Mouse (Mus musculus): ENCODE measurements around the gene Il17rb. TPM values are rescaled to one million over a fixed set of nuclear protein-coding genes. Genes with fewer than 3 reads are reported as not detected.

The Il17rb gene
- polyA plus RNA-seq, 1 experiment, result not detected

GRCm38 (mm10) chr14:30018463-30018801 is 9.7 kb upstream of the Il17rb start:
- no peak overlapping the region for H3K4me3 ChIP-seq (ENCODE audit: insufficient read depth, low read length)
- H3K27ac ChIP-seq (ENCODE audit: insufficient read depth, low read length), result no peak overlapping the region
- no peaks in the 10 kb centered on the region for H3K4me1 ChIP-seq (ENCODE audit: control insufficient read depth, insufficient read depth, low read length)
- no peak for TF ChIP-seq CTCF (IDR thresholded peaks at IDR 0.05; ENCODE audit: borderline replicate concordance, insufficient read depth, low read length)
- TF ChIP-seq POLR2A (IDR thresholded peaks at IDR 0.05; ENCODE audit: low read depth, low read length), result no peak

GRCm38 (mm10) chr14:30017794-30018462 is 9.2 kb upstream of the Il17rb start:
- TF ChIP-seq POLR2A (IDR thresholded peaks at IDR 0.05; ENCODE audit: low read depth, low read length) (no peak), CTCF (IDR thresholded peaks at IDR 0.05; ENCODE audit: borderline replicate concordance, insufficient read depth, low read length) (no peak)
- Histone ChIP-seq H3K4me1 (ENCODE audit: control insufficient read depth, insufficient read depth, low read length) (no peaks in the 10 kb centered on the region), H3K27ac (ENCODE audit: insufficient read depth, low read length) (no peak overlapping the region), H3K4me3 (ENCODE audit: insufficient read depth, low read length) (no peak overlapping the region)

- Histone ChIP-seq H3K4me3 (ENCODE audit: insufficient read depth, low read length) (no peak overlapping the region), H3K4me1 (ENCODE audit: control insufficient read depth, insufficient read depth, low read length) (no peaks in the 10 kb centered on the region), H3K27ac (ENCODE audit: insufficient read depth, low read length) (no peak overlapping the region)
- TF ChIP-seq POLR2A (IDR thresholded peaks at IDR 0.05; ENCODE audit: low read depth, low read length), result no peak
- no peak for TF ChIP-seq CTCF (IDR thresholded peaks at IDR 0.05; ENCODE audit: borderline replicate concordance, insufficient read depth, low read length)
Observed at GRCm38 (mm10) chr14:30016666-30017065, 8.0 kb upstream of the Il17rb start.

GRCm38 (mm10) chr14:30015008-30015407 is 6.3 kb upstream of the Il17rb start:
- H3K27ac ChIP-seq (ENCODE audit: insufficient read depth, low read length), result no peak overlapping the region
- TF ChIP-seq POLR2A (IDR thresholded peaks at IDR 0.05; ENCODE audit: low read depth, low read length), result no peak
- no peak for TF ChIP-seq CTCF (IDR thresholded peaks at IDR 0.05; ENCODE audit: borderline replicate concordance, insufficient read depth, low read length)
- no peak overlapping the region for H3K4me3 ChIP-seq (ENCODE audit: insufficient read depth, low read length)
- H3K4me1 ChIP-seq (ENCODE audit: control insufficient read depth, insufficient read depth, low read length), result no peaks in the 10 kb centered on the region

GRCm38 (mm10) chr14:30014487-30014886 is 5.8 kb upstream of the Il17rb start:
- Histone ChIP-seq H3K4me3 (ENCODE audit: insufficient read depth, low read length) (no peak overlapping the region), H3K4me1 (ENCODE audit: control insufficient read depth, insufficient read depth, low read length) (no peaks in the 10 kb centered on the region), H3K27ac (ENCODE audit: insufficient read depth, low read length) (no peak overlapping the region)
- TF ChIP-seq CTCF (IDR thresholded peaks at IDR 0.05; ENCODE audit: borderline replicate concordance, insufficient read depth, low read length) (no peak), POLR2A (IDR thresholded peaks at IDR 0.05; ENCODE audit: low read depth, low read length) (no peak)

- TF ChIP-seq CTCF (IDR thresholded peaks at IDR 0.05; ENCODE audit: borderline replicate concordance, insufficient read depth, low read length) (no peak), POLR2A (IDR thresholded peaks at IDR 0.05; ENCODE audit: low read depth, low read length) (no peak)
- H3K4me3 ChIP-seq (ENCODE audit: insufficient read depth, low read length), result no peak overlapping the region
- no peak overlapping the region for H3K27ac ChIP-seq (ENCODE audit: insufficient read depth, low read length)
- no peaks in the 10 kb centered on the region for H3K4me1 ChIP-seq (ENCODE audit: control insufficient read depth, insufficient read depth, low read length)
Observed at GRCm38 (mm10) chr14:30011886-30012560, 3.3 kb upstream of the Il17rb start.

GRCm38 (mm10) chr14:30009864-30010560 is 1.3 kb upstream of the Il17rb start:
- Histone ChIP-seq H3K4me3 (ENCODE audit: insufficient read depth, low read length) (no peak overlapping the region), H3K4me1 (ENCODE audit: control insufficient read depth, insufficient read depth, low read length) (no peaks in the 10 kb centered on the region), H3K27ac (ENCODE audit: insufficient read depth, low read length) (no peak overlapping the region)
- TF ChIP-seq POLR2A (IDR thresholded peaks at IDR 0.05; ENCODE audit: low read depth, low read length) (no peak), CTCF (IDR thresholded peaks at IDR 0.05; ENCODE audit: borderline replicate concordance, insufficient read depth, low read length) (no peak)

GRCm38 (mm10) chr14:29999475-29999811 is 9.3 kb downstream of the Il17rb start:
- no peak overlapping the region for H3K4me3 ChIP-seq (ENCODE audit: insufficient read depth, low read length)
- no peak for TF ChIP-seq CTCF (IDR thresholded peaks at IDR 0.05; ENCODE audit: borderline replicate concordance, insufficient read depth, low read length)
- TF ChIP-seq POLR2A (IDR thresholded peaks at IDR 0.05; ENCODE audit: low read depth, low read length), result no peak
- H3K4me1 ChIP-seq (ENCODE audit: control insufficient read depth, insufficient read depth, low read length), result no peaks in the 10 kb centered on the region
- H3K27ac ChIP-seq (ENCODE audit: insufficient read depth, low read length), result no peak overlapping the region

GRCm38 (mm10) chr14:29998747-29999474 is 9.8 kb downstream of the Il17rb start:
- no peak overlapping the region for H3K27ac ChIP-seq (ENCODE audit: insufficient read depth, low read length)
- no peaks in the 10 kb centered on the region for H3K4me1 ChIP-seq (ENCODE audit: control insufficient read depth, insufficient read depth, low read length)
- H3K4me3 ChIP-seq (ENCODE audit: insufficient read depth, low read length), result no peak overlapping the region
- TF ChIP-seq POLR2A (IDR thresholded peaks at IDR 0.05; ENCODE audit: low read depth, low read length) (no peak), CTCF (IDR thresholded peaks at IDR 0.05; ENCODE audit: borderline replicate concordance, insufficient read depth, low read length) (no peak)
